Mouse (Mus musculus) lung, embryonic 14.5 days (tissue): Measurements from ENCODE around the gene Pou2f3. TPM values are rescaled to one million over a fixed set of nuclear protein-coding genes. Genes with fewer than 3 reads are reported as not detected.
A peak's percentile ranks its signal among the peaks of the same experiment; 100 is the strongest.

Experiments used
- ATAC-seq: fragments of 200-750 bp; cut with Nextera tagmentation; 2 replicates; pipeline ENCODE4 v1.8.0; 2017; ENCODE audit warnings: mild to moderate bottlenecking, moderate TSS enrichment, moderate library complexity; ENCODE audit not compliant: insufficient read depth
- DNase-seq: peaks from one replicate; pipeline ENCODE4 v3.0.0-alpha.2; 2015
- H3K27ac ChIP-seq: fragments of 300-500 bp; sonication (generic); 2 replicates; pipeline ENCODE4 v1.5.1; 2014; ENCODE audit warnings: low read depth, mild to moderate bottlenecking, moderate library complexity
- H3K27me3 ChIP-seq: fragments of 300-500 bp; sonication (generic); 2 replicates; pipeline ENCODE4 v1.6.1; 2014; ENCODE audit warnings: low read length, control low read depth; ENCODE audit not compliant: insufficient read depth
- H3K36me3 ChIP-seq: fragments of 300-500 bp; sonication (generic); 2 replicates; pipeline ENCODE4 v1.6.1; 2014; ENCODE audit warnings: control low read depth; ENCODE audit not compliant: insufficient read depth
- H3K4me1 ChIP-seq: fragments of 300-500 bp; sonication (generic); 2 replicates; pipeline ENCODE4 v1.6.1; 2014; ENCODE audit warnings: antibody characterized with exemption, control low read depth; ENCODE audit not compliant: insufficient read depth
- H3K4me2 ChIP-seq: fragments of 300-500 bp; sonication (generic); 2 replicates; pipeline ENCODE4 v1.6.1; 2014; ENCODE audit warnings: mild to moderate bottlenecking
- H3K4me3 ChIP-seq: fragments of 300-500 bp; sonication (generic); 2 replicates; pipeline ENCODE4 v1.5.1; 2014; ENCODE audit warnings: low read depth, low read length
- H3K9ac ChIP-seq: fragments of 300-500 bp; sonication (generic); 2 replicates; pipeline ENCODE4 v1.6.1; 2014
- H3K9me3 ChIP-seq: fragments of 300-500 bp; sonication (generic); 2 replicates; pipeline ENCODE4 v1.6.1; 2016; ENCODE audit warnings: low read depth, low read length, control low read depth
- CTCF ChIP-seq: IDR thresholded peaks from 2 replicates; pipeline ENCODE4 v1.5.1; 2016; ENCODE audit warnings: antibody characterized with exemption, low read depth
- WGBS: fragments of 180-500 bp; shearing (Covaris S2); extraction: QIAGEN DNeasy Blood & Tissue Kit; methylation state at CpG from one replicate; pipeline ENCODE4 v1.1.7; 2014; 5-methylcytosine and 5-hydroxymethylcytosine counted together
- polyA plus RNA-seq: library from polyadenylated mRNA; unstranded; fragments of >200 nt; fragmentation: Nextera tagmentation; extraction: Ambion mirVana; gene quantifications from 2 replicates; pipeline ENCODE4 v1.2.1, GENCODE M21; 2014

Pou2f3 gene
- polyA plus RNA-seq, 1 experiment from 2014 or later: 0.08 TPM

GRCm38 (mm10) chr9:43106426-43107186 is 103.6 kb downstream of the Pou2f3 start:
- WGBS: 10% methylated on average over 22 of the region's 22 CpGs
- ATAC-seq: peak; percentile 47
- no peak for TF ChIP-seq CTCF
- Histone ChIP-seq H3K4me2 (peak overlapping the region; percentile 77), H3K4me1 (peaks cover 10% of the 10 kb centered on the region), H3K9ac (peak overlapping the region; percentile 92), H3K9me3 (no peaks in the 10 kb centered on the region), H3K27me3 (no peaks in the 10 kb centered on the region), H3K36me3 (0 out of 2 replicates have a peak, but pooled peaks cover 2% of the 10 kb centered on the region), H3K4me3 (peak overlapping the region; percentile 96), H3K27ac (peak overlapping the region; percentile 96)
- DNase-seq: peak; percentile 55

GRCm38 (mm10) chr9:43105664-43106361 is 104.4 kb downstream of the Pou2f3 start:
- H3K4me2 ChIP-seq: peak overlapping the region; percentile 77
- WGBS: under 1% methylated on average over 89 of the region's 91 CpGs
- peak; percentile 85 for ATAC-seq
- H3K27me3 ChIP-seq: no peaks in the 10 kb centered on the region
- TF ChIP-seq CTCF: 0 out of 2 replicates have a peak, but pooled peaks have one; percentile 2
- H3K9me3 ChIP-seq: no peaks in the 10 kb centered on the region
- H3K36me3 ChIP-seq: 0 out of 2 replicates have a peak, but pooled peaks cover 2% of the 10 kb centered on the region
- H3K4me1 ChIP-seq: peaks cover 10% of the 10 kb centered on the region
- H3K9ac ChIP-seq: peak overlapping the region; percentile 92
- peak overlapping the region; percentile 96 for H3K27ac ChIP-seq
- peak; percentile 97 for DNase-seq
- H3K4me3 ChIP-seq: peak overlapping the region; percentile 96

- no peaks in the 10 kb centered on the region for H3K27me3 ChIP-seq
These were observed 105.1 kb downstream of the Pou2f3 start for GRCm38 (mm10) chr9:43104873-43105663.

GRCm38 (mm10) chr9:43104526-43104872 is 105.7 kb downstream of the Pou2f3 start:
- peak overlapping the region; percentile 92 for H3K9ac ChIP-seq
- H3K9me3 ChIP-seq: no peaks in the 10 kb centered on the region
- no peaks in the 10 kb centered on the region for H3K36me3 ChIP-seq
- no peak for TF ChIP-seq CTCF
- peak overlapping the region; percentile 96 for H3K4me3 ChIP-seq
- no peaks in the 10 kb centered on the region for H3K27me3 ChIP-seq
- DNase-seq (no peak), ATAC-seq (no peak)
- peak overlapping the region; percentile 77 for H3K4me2 ChIP-seq
- peak overlapping the region; percentile 96; the same call in 1 of the 2 replicates for H3K27ac ChIP-seq
- H3K4me1 ChIP-seq: peaks cover 10% of the 10 kb centered on the region
- 1% methylated on average over 4 of the region's 4 CpGs for WGBS

More at GRCm38 (mm10) chr9:43104873-43105663, 105.1 kb downstream of the Pou2f3 start:
- DNase-seq (peak; percentile 57), ATAC-seq (no peak)
- H3K36me3 ChIP-seq: no peaks in the 10 kb centered on the region
- peak overlapping the region; percentile 92 for H3K9ac ChIP-seq
- peak overlapping the region; percentile 96 for H3K27ac ChIP-seq
- H3K4me3 ChIP-seq: peak overlapping the region; percentile 96
- no peak for TF ChIP-seq CTCF
- peaks cover 10% of the 10 kb centered on the region for H3K4me1 ChIP-seq
- H3K9me3 ChIP-seq: no peaks in the 10 kb centered on the region
- H3K4me2 ChIP-seq: peak overlapping the region; percentile 77
- under 1% methylated on average over 40 of the region's 40 CpGs for WGBS

GRCm38 (mm10) chr9:43103675-43104299 is 106.4 kb downstream of the Pou2f3 start:
- peaks cover 10% of the 10 kb centered on the region for H3K4me1 ChIP-seq
- peak overlapping the region; percentile 92 for H3K9ac ChIP-seq
- DNase-seq: peak; percentile 48
- no peak for ATAC-seq
- H3K4me3 ChIP-seq: peak overlapping the region; percentile 96
- peak overlapping the region; percentile 77 for H3K4me2 ChIP-seq
- 12% methylated on average over 4 of the region's 4 CpGs for WGBS
- H3K27ac ChIP-seq: no peak overlapping the region
- H3K9me3 ChIP-seq: no peaks in the 10 kb centered on the region
- H3K36me3 ChIP-seq: no peaks in the 10 kb centered on the region
- no peak for TF ChIP-seq CTCF
- no peaks in the 10 kb centered on the region for H3K27me3 ChIP-seq

GRCm38 (mm10) chr9:43102931-43103330 is 107.2 kb downstream of the Pou2f3 start:
- WGBS: 66% methylated on average over 2 of the region's 2 CpGs

More at GRCm38 (mm10) chr9:43102931-43103330, 107.2 kb downstream of the Pou2f3 start:
- ATAC-seq: no peak
- Histone ChIP-seq H3K4me3 (peak overlapping the region; percentile 96), H3K4me1 (peaks cover 10% of the 10 kb centered on the region), H3K9ac (peak overlapping the region; percentile 52), H3K27me3 (no peaks in the 10 kb centered on the region), H3K36me3 (no peaks in the 10 kb centered on the region), H3K9me3 (no peaks in the 10 kb centered on the region), H3K4me2 (peak overlapping the region; percentile 77), H3K27ac (no peak overlapping the region)
- DNase-seq: no peak
- no peak for TF ChIP-seq CTCF
